Mouse (Mus musculus) lung, postnatal 0 days (tissue): ENCODE data around the gene Sec14l1.

Source experiments
- CTCF ChIP-seq: IDR thresholded peaks from 2 replicates; pipeline ENCODE4 v1.5.1; 2016; ENCODE audit warnings: antibody characterized with exemption, mild to moderate bottlenecking
- EP300 ChIP-seq: IDR thresholded peaks from 2 replicates; pipeline ENCODE4 v1.6.1; 2016; ENCODE audit warnings: antibody characterized with exemption, mild to moderate bottlenecking, control low read depth

- TF ChIP-seq CTCF: peak; percentile 56
- TF ChIP-seq EP300: no peak
These were observed 39.3 kb downstream of the Sec14l1 start for GRCm38 (mm10) chr11:117154088-117154815.
